Mouse (Mus musculus) urinary bladder, adult 2 months (tissue): Measurements from ENCODE around the gene Tulp4. TPM values are rescaled to one million over a fixed set of nuclear protein-coding genes. Genes with fewer than 3 reads are reported as not detected.

Experiments
- DNase-seq: peaks from one replicate; pipeline ENCODE4 v3.0.0; 2022; ENCODE audit warnings: low spot score
- polyA plus RNA-seq: library from polyadenylated mRNA; depleted of rRNA; stranded (reverse); fragments of >200 nt; gene quantifications from 2 replicates; pipeline ENCODE4 v1.2.3, GENCODE M21; 2012

Tulp4 gene
- polyA plus RNA-seq, 1 experiment = 42.4 TPM

- DNase-seq = no peak
These were observed 17.5 kb downstream of the Tulp4 start for GRCm38 (mm10) chr17:6123776-6124175.

DNA sequence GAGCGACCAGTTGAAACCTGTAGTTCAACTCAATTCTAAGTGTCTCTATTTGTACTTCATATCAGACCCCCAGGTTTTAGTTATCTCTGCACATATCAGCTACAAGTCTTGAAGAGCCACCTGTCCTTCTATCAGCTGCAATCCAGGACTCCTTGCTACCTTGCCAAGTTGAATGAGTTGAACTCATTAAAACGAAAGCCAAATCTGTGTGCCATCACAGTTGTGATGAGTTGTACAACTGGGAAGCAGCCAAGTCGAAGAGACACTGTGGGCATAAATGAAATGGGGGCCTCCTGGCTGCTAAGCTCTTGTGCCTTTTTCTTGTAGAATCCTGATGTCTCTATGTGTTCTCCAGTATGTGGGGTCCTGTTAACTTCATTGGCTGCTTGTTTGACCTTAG lies 19.2 kb downstream of the Tulp4 start:
- no peak for DNase-seq

DNA sequence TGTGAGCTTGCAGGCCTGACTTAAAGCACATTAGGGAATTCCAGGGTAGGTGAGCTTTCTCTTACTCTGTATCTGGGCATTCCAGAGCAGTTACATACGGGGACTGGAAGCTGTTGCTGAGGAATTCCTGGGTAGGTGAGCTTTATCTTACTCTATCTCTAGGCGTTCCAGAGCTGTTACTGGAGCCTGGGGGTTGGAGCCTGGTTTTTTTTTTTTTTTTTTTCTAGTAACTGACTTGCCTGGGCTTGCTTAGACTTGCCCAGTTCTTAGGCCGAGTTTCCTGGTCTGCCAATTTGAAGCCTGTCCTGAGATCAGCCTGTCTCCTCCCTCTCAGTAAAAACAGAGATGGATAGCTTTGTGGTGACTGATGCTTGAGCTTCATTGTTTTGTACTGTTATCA lies 21.8 kb downstream of the Tulp4 start:
- DNase-seq = no peak

GRCm38 (mm10) chr17:6129361-6129760 lies 23.1 kb downstream of the Tulp4 start:
- DNase-seq = no peak

DNA sequence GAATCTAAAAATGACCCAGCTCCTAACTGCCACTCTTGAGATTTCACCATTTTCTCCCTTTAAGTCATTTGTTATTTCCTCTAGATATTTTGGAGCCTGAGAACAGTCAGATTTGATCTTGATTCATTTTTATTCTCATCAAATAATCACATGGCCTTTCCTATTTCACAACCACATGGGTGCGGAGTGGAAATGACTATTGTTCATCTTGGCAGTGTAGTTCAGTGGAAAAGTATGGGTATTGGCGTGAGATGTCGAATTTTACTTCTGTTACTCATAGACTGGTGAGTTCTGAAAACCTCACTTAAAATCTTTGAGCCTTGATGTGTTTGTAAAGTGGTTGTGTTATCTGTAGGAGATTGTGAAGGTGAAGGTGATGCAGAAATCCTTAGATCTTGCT lies 24.8 kb downstream of the Tulp4 start:
- no peak for DNase-seq

- DNase-seq = no peak
These were observed 34.6 kb downstream of the Tulp4 start for GRCm38 (mm10) chr17:6140875-6141274.

DNA sequence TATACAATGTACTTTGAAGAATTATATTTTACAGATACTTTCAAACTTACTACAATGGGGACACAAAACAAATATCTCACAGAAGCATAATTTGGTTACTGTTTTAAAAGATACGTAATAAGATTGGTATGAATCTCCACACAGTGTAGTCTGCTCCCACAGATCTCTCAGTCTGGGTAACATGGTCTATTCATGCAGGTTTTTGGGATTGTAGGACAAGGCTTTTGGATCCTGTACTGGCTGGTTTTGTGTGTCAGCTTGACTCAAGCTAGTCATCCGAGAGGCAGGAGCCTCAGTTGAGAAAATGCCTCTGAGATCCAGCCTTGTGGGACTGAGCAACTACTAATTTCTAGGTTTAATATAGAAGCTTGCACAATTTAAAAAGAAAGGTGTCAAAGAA lies 35.1 kb downstream of the Tulp4 start:
- DNase-seq = no peak

DNA sequence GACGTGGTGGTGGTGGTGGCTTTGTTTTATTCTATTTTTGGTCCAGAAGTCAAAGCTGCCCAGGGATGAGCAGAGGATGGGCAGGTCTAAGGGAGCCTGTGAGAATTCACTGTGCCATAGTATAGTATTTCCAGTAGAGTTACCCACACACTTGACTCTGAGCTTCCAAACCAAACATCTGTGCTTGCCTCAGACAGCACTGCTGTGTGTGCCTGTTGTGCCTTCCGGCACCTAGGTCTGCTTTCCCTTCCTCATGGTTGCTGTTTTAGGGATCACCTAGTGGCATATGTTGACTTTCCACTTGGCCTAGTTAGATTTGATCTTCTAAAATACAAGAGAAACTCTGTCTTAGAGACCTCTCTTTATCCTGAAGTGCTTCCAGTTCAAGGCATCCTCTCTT lies 39.0 kb downstream of the Tulp4 start:
- DNase-seq = no peak

DNA sequence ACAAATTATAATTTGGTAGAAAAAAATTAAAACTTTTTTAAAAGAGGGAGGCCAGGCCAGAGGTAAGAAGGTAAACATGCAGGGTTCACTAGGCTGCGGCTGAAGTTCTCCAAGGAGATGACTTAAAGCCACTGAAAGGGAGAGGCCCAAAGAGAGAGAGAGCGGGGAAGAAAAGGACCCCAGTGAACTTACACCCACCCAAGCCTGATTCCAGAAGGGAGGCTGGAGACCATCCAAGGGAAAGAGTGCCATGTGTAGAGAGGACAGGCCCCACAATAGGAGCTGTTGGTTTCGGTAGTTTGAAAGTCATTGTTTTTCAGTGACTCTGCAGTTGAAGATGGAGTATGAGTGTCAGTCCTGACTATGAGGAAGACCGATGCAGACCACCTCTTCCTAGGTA lies 46.7 kb downstream of the Tulp4 start:
- DNase-seq = no peak

GRCm38 (mm10) chr17:6153581-6153980 lies 47.3 kb downstream of the Tulp4 start:
- no peak for DNase-seq

DNA sequence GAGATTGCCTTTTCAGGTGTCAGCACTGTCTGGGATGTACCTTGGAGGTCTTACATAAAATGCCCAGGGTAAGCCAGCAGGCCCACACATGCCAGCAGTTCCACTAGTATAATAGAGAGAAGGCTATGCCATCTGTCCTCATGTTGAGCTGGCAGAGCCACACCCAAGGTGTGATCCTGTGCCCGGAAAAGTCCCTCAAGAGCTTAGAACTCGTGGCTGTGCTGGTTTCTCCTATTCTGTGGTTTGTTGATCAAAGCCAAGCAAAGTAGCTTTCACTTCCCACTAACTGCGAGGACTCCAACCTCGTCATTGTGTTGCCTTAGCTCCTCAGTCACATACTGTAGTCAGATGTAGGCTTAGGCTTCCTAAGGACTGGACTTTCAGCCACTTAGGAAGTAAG lies 48.1 kb downstream of the Tulp4 start:
- no peak for DNase-seq

DNA sequence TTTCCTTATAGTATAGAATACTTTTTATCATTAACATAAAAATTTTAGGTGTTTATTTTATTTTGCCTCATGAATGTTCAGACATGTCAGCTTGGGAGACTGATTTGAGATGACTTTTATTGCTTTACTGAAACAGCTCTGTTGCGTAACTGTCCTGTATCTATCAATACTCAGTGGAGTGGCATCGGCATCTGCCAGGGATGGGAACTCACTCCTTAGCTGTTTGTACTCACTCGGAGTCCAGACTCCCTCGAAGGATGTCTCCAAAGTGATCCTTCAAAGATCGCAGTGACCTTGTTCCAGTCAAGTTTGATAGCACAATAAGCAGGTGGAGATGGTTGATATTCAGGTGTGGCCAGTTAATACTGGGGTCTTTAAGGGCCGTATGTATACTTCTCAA lies 54.3 kb downstream of the Tulp4 start:
- DNase-seq = no peak

DNA sequence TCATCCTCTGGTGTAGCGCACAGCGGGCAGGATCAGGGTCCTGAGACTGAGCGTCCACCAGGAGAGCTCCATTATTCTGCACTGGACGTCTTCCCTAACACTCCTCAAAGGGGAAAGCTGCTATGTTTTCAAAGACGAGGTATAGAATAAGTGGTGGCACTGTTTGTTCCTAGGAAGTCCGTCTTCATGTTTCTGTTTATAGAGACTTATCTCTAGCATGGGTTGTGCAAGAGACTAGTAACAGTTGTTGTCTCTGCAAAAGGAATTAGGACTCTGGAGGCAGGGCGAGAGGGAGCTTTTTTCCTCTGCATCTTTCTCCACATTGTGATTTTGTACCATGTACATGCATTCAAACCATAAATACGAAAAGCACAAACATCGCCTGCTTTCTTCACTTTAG lies 55.7 kb downstream of the Tulp4 start:
- no peak for DNase-seq

GRCm38 (mm10) chr17:6162761-6163160 lies 56.5 kb downstream of the Tulp4 start:
- DNase-seq = no peak

- no peak for DNase-seq
These were observed 58.7 kb downstream of the Tulp4 start for GRCm38 (mm10) chr17:6164911-6165310.

DNA sequence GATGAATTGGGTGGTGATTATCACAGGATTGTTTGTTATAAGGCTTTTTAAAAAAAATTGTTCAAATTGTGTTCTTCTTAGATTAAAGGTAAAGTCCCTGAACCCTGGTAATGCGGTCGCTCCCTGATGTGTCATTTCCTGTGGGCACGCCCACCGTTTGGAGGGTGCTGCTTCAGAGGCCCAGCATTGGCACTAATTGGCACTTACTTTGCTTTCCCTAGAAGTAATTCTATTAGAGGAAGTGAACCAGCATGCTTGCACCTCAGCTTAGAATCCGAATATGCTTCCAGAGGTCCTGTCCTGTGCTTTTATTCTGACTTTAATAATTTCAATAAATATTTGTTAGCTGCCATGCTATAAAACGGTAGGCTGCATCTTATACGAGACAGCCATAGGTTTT lies 66.2 kb downstream of the Tulp4 start:
- no peak for DNase-seq

DNA sequence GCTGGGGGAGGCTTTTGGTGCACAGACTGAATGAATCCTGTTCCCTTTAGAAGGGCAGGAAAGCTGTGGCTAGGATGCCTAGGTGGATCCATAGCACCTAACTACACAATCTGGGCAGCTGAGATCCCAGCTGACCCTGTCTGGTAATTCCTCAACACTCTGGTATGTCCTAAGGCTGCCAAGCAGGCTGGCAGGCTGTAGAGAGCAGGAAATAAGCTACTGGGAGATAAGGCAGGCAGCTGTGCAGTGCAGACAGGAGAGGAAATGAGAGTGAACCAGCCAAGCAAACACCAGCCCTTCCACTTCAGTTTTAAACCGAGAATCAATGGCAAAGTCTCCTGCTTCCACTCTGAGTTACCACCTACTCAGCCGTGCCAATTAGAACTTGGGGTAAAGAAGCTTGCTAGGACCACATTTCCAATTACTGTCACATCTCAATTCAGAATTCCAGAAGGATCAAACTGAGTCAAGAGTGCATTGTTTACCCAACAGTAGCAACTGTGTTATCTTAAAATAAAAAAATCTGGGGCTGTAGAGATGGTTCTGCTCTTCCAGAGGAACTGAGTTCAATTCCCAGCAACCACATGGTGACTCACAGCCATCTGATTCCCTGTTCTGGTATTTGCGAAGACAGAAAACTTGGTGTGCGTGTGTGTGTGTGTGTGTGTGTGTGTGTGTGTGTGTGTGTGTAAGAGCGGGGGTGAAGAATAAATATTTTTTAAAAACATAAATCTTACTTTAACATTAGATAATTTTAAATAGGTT lies 66.9 kb downstream of the Tulp4 start:
- peak; percentile 30 for DNase-seq

DNA sequence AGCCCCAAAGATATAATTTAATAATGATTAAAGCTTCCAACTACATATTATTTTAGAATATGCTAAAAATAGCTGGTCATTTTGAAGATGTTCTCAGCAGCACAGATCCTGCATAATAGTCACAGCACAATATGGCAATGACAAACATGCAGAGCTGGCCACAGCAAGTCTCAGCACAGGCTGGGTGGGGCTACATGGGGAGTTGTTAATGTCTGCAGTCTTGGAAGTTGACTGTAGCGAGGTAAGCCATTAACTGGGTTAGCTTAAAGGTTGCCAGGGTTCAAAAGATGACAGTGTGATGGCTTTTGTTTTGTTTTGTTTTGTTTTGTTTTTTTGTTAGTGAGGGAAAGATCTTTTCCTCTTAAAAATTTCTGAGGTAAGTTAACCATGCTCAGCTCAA lies 68.3 kb downstream of the Tulp4 start:
- no peak for DNase-seq

DNA sequence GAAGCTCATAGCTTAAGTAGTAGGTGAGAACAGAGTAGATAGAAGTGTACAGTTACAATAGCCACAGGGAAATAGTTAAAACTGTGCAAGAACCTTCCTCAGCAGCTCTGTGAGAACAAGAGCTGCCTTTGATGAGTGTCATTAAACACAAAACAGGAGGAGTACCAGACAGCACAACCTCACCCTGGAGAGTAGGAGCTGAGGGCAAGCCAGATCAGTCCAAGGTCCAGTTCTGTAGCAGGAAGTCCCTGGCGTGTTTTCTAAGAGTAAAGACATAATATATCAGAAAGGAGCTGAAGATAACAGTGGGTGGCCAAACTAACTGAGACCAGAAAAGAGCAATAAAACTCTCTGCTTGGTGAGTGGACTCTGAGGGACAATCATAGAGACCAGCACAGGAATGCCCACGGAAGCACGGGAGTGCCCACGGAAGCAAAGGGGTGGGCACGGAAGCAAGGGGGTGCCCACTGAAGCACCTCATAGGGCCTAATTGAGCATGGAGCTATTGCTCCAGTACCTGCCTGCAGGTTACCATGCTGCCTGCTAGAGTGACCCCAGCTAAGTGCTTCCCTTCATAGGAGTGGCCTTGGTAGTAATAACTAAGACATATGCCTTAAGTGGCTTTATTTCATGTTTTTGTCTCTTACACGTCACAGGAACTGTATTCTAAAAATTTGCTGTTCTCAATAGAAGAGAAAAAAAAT lies 72.5 kb downstream of the Tulp4 start:
- no peak for DNase-seq

DNA sequence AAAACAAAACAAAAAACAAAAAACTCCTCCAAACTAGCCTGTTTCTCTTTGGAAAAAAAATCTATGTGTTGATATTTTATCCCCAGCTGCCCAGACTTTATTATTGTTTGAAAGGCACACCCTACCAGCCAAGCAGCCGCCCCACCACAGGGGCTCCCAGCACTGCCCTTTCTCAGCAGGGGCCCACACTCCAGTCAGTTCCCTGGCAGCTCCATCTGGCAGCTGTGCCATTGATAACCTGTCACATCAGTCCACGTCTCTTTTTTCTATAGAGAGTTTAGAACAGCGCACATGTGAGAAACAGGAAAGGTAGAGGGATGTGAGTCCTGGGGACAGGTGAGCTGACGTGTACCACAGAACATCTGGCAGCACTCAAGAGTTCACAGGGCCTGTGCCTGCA lies 73.2 kb downstream of the Tulp4 start:
- no peak for DNase-seq

DNA sequence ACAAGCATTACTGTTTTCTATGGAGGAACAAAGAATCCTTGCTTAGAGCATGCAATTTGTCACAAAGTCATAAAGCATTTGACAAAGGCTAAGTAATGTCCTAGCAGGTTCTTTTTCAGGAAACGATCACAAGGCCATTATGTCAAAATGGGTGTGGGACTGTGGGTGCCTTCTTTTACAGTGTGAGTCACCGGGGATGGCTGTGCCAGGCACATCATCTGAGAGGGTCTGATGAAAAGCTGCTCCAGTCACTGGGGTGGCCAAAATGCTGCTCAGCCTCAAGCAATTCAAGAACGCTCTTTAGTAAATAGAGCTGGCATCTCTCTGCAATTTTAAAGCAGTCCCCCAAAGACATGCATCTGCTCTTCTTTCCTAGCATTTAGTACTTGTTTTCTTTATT lies 74.2 kb downstream of the Tulp4 start:
- DNase-seq = no peak

- no peak for DNase-seq
These were observed 76.5 kb downstream of the Tulp4 start for GRCm38 (mm10) chr17:6182715-6183114.

DNA sequence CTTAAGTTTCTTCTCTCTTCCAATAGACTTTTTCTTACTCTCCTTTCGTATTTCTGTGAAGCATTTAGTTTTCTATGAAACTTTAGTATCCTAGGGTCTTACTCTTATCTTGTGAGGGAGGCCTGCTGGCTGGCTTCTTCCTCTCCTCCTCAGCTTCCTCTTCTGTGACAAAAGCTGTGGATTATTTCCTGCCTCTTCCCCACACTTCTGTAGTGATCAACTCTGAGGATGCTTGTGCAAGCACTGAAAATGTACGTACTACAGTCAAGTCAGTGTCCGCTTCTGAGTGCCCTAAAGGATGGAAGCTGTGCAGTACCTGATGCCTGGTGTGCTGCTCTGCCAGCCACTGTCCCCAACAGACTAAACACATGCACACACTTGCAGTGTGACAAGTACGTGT lies 80.4 kb downstream of the Tulp4 start:
- no peak for DNase-seq

- DNase-seq = no peak
These were observed 80.9 kb downstream of the Tulp4 start for GRCm38 (mm10) chr17:6187183-6187582.
